Mouse (Mus musculus) liver, adult (tissue): ENCODE measurements around the gene Ifnlr1.

Source experiments
- GATA4 ChIP-seq: IDR thresholded peaks from 2 replicates; pipeline ENCODE4 v1.6.1; 2014; ENCODE audit warnings: mild to moderate bottlenecking, low read length; ENCODE audit not compliant: insufficient replicate concordance

Ifnlr1 gene

DNA sequence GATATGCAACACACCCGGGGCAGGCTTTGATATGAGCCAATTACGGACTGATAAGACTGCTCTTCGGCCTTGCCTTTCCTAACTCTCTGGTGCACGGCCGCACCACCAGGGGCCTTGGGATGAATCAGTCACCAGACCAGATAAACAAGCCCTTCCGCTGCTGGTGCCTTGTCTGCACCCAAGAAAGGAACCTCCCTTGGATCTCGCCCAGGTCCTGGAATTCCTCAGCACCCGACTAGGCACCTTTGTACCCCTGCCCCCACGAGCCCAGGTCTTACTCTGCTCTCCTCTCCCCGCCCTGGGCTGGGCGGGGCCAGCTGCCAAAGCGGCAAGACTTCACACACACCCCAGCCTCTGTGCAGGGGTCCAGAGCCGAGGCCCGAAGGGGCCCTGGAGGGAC, 41.7 kb downstream of the Ifnlr1 start, which contains the start of gene Il22ra1:
Il22ra1 (plus strand) TSS at position 356 of the 400 bp plus-strand sequence.
- TF ChIP-seq GATA4 = peak; percentile 53; the same call in 1 of the 2 replicates

DNA sequence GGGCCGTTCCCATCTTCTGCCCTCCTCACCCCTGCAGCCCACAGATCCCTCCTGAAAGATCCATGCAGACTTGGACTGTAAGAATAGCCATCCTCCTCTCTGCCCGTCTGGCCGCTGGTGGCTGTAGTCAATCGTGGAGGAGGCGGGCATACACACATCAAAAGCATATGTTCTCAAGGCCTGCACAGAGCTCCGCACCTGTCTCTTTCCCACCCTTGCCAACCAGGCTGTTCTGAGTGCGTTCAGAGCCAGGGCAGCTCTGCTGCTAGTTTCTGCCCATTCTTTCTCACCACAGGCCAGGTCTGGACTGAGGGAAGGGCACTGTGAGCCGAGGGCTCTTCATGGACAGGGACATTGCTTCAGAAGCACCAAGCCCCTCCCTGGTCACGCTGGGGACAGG, 44.1 kb downstream of the Ifnlr1 start:
- no peak for TF ChIP-seq GATA4

DNA sequence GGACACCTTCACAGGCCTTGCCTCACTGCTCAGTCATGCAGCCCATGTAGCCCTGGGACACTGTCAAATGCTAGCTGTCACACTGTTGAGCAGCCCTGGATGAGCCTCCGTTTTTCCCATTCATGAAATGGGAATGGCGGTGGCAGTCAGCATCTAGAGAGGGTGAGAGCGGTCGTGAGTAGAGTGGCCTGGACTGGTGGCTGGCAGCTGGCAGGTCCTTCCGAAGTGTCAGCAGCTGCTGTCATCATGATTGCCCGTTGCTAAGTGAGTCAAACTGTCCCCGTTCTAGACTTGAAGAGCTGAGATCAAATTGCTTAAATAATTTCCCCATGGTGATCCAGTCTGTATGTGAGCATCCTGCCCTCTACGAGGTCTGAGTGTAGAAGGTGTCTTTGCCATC, 44.9 kb downstream of the Ifnlr1 start:
- TF ChIP-seq GATA4 = no peak

DNA sequence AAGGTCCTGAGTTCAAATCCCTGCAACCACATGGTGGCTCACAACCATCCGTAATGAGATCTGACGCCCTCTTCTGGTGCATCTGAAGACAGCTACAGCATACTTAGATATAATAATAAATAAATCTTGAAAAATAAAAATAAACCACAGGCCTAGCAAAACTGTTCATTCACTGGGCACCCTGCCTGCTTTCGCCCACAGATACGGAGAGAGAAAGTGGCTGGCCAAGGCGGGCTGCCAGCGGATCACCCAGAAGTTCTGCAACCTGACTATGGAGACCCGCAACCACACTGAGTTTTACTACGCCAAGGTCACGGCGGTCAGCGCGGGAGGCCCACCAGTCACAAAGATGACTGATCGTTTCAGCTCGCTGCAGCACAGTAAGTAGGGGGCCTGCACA, 47.8 kb downstream of the Ifnlr1 start:
- no peak for TF ChIP-seq GATA4

DNA sequence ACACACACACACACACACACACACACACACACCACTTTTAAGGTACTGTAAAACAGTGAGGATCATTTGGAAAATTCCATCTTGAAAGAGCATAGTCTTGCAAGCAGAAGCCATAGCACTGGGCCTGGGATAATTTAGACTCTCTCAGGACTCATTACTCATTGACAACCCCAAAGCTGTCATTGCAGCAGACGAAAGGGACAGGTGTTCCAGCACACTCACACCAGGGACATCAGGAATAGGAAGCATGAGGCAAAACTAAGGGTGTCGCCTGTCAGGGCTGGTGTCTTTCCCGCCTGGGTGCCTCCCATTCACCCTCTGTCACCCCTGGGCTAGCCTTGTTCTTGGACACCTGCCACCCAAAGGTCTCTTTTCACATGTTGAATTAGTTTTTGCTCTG, 50.8 kb downstream of the Ifnlr1 start:
- no peak for TF ChIP-seq GATA4

DNA sequence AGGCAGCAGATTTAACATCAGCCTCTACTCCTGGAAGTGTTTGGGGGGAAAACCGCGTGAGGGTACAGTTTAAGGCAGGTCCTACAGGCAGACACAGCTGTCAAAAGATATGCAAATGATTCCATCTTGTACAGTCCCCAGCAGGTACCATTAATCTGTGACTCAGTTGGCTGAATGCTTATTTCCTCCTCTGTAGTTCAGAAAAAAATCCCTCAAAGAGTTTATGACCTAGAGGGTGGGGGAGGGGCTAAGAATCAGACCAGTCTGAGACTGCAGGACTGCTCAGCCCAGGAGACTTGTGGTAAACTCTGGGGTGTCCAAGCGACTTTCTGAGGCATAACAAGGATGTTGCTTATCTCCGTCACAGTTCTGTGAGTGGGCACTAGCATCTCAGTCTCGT, 52.1 kb downstream of the Ifnlr1 start:
- TF ChIP-seq GATA4 = no peak

DNA sequence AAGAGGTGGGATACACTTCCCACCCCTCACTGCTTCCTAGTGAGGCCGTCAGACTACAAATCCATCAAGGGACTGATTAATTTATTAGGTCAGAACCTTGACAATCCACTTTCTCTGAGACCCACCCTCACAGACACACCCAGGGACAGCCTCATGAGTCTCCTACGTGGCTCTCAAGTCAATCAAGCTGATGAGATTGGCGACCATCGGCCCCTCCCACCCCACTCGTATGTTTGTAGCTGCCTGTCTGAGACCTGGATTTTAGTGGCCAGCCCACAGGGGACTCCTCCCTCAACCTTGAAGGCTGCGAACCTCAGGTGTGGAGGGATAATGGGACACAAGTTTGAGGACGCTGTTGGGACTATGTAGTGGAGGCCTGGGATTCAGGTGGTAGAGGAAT, 53.1 kb downstream of the Ifnlr1 start:
- TF ChIP-seq GATA4 = no peak

DNA sequence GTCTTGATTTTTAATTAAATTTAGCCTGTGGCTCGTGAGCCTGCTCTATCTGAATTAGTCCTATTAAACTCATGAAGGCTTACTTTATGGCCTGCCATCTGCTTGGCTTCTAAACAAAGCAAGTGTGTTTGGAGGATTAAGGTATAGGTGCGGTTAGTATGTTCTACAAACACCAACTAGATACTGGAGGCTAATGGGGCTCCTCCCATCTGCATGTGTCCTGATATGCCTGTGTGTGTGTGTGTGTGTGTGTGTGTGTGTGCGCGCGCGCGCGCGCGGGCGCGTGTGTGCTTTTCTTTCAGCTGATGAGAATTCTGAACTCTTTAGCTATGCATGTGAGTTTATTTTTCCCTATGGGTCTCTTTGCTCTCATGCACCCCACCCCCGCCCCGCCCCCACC, 53.6 kb downstream of the Ifnlr1 start:
- TF ChIP-seq GATA4 = no peak

DNA sequence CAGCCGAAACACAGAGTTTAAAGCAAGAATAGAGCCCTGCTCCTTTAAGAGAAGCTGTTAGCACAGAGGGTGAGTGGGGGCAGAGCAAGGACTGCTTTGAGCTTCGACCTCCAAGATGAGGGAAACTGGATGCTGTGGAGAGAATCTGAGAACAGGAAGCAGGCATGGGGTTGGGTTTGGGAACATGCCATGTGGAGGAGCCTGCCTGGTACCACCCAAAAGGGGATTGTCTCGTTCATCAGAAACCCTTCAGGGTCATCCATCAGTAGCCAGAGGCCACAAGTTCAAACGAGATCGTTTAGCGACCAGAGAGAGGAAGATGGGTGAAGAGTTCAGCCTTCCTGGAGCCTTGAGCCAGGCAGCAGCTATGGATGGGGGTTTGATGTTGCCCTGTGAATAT, 57.4 kb downstream of the Ifnlr1 start:
- TF ChIP-seq GATA4 = no peak

DNA sequence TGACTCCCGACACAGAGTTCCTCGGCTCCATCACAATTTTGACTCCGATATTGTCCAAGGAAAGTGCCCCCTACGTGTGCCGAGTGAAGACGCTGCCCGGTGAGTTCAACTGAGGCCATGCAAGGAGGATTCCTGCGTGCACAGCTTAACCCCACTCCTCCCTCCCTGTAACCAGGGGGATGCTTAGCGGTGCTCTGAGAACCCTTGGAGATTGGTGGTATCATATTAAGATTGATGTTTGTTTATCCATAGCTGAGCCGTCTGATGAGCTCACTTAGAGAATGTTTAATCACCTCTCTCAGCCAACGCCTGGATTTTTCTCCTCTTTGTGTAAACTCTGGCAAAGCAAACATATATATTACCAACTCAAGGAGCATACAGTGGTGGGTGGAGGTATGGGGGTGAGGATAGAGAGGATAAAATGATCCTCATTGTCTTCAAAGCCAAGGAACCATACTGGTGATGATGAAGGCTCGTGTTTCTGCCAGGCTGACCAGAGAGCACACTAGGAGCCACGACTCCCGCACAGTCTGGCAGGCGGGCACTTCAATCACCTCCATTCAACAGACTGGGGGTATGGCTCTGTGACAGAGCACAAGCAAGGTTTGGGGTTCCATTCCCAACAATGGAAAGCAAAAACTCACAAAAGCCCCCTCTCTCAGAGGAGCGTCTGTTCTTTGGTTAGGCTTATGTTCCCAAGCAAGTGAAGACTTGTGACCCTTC, 58.8 kb downstream of the Ifnlr1 start:
- no peak for TF ChIP-seq GATA4

DNA sequence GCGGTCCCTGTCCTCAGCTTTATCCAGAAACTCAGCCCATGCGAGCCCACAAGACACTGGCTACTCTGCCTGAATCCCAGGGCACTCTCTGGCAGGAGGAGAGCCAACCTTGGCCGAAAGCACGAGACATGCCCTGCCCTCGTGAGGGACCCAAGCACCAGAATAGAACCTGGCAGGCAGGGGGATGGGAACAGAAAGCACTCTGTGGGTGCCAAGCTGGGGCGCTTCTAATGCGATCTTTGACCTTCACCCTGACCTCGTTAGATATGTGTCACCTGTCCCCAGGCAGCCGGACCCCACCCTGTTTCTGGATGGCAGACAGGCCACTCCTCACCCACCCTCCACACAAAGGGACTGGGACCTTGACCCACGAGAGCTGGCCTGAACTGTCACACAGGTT, 59.5 kb downstream of the Ifnlr1 start:
- TF ChIP-seq GATA4 = no peak

DNA sequence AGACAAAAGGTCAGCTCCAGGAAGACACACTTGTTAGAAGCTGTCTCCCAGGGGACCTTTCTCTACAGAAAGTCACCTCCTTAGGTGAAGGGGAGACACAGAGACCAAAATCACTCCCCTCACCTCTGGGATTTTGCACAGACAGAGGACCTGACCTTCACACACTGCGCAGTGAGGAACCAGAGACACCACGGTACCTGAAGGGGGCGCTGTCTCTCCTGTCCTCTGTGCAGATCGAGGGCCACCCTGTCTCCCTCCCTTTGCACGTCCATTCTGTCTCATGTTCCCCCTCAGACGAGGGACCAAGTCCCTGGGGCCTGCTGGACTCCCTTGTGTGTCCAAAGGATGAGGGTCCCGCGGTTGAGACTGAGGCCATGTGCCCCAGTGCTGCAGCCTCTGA, 64.8 kb downstream of the Ifnlr1 start:
- TF ChIP-seq GATA4 = no peak

DNA sequence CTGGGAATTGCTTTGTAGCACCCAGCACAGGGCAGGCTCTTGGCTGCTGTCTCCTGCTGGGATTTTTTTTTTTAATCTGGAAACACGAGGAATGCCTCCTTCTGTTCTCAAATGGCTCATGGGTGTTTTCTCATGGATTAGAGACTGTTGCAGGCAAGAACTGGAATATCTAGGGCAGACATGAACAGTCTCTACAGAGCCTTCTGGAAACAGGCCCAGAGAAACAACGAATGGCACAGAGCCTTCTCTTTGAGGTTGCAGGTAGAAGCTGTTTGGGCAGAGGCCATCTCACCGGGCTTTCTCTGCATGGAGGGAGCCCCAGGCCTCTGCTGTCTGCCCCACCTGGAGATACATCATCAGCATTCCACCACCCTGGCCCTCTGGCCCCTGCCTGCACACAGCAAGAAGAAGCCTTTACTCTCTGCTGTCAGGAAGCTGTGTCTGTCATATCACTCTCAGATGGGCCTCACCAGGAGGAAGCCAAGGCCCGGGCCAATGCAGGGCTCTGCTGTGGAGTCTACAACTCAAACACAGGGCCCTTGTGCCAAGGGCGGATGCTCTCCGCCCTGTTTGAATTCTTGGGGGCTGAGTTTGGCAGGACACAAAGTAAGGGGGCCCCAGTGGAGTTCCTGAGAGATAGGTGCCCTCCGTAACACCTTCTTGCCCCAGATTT, 66.2 kb downstream of the Ifnlr1 start:
- TF ChIP-seq GATA4 = no peak

DNA sequence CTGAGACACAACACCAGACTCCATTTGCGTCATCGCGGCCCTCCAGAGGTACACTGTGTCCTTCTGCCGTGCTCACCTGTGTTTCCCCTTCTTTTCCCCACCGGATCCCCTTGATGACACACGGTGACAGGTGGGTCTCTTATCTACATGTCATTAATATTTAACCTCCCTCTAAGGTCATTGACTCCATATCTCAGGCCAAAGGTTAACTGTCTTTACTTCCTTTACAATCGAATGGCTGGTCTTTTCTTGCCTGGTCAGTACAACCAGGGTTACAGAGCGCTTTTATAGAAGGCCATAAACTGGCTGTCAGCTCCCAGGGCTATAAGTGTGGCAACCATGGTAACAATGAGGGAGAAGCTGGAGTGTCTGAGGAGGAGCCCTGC, 66.7 kb downstream of the Ifnlr1 start:
- peak; percentile 80; the same call in 1 of the 2 replicates for TF ChIP-seq GATA4
